Mouse (Mus musculus): ENCODE measurements around the gene Poc1b.

DNA sequence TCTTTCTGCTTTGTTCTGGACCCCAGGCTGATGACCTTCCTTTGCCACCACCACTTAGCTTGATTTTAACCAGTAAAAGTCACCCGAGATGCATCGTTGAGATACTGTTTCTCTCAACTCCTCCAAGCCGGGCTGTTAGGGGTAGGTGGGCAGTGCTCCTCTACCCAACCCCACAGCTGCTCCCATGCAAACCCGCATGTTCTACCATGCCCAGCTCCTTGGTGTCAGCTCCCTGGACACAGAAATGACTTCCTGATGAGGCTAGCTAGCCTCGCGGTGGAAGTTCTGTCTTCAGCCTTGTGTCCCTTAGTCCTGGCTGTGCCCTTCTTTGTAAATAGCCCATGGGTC lies 21.6 kb upstream of the Poc1b start:
- no peak for TF ChIP-seq POLR2A (IDR thresholded peaks at IDR 0.05; ENCODE audit: low read depth, low read length)
- no peak for TF ChIP-seq CTCF (IDR thresholded peaks at IDR 0.05; ENCODE audit: extremely low read depth, insufficient read depth, insufficient read length, insufficient replicate concordance)
